Mouse (Mus musculus) left cerebral cortex, postnatal 14 days (tissue): ENCODE measurements around the gene Snrpd3. TPM values are rescaled to one million over a fixed set of nuclear protein-coding genes. Genes with fewer than 3 reads are reported as not detected.
"Not testable (repeated sequence)": the region's sequence is repeated elsewhere in the genome, so short reads cannot be mapped to it uniquely, and the experiment has no call there.

Source experiments
- DNase-seq, 2 experiments: peaks; one replicate each; pipeline ENCODE4 v3.0.0; 2021 to 2022; ENCODE audit warnings: low spot score in 2 of 2, mixed read lengths in 1 of 2
- intact Hi-C: fragments of 180-260 bp; cut with DNase I; formaldehyde crosslinking; loops from one replicate; pipeline ENCODE4 v1.15.1; 2025
- total RNA-seq, 2 experiments: library from RNA; stranded (reverse); gene quantifications; 2 replicates each; pipeline ENCODE4 v1.2.3; 2021

Gene Snrpd3
- total RNA-seq, 2 experiments from 2014 or later = 78.1 to 84.3 TPM

GRCm38 (mm10) chr10:75520581-75520980, 3.2 kb downstream of the Snrpd3 start:
- intact Hi-C loops = no loop called here
- DNase-seq = no peak

GRCm38 (mm10) chr10:75521643-75522042, 4.3 kb downstream of the Snrpd3 start:
- no peak for DNase-seq
- intact Hi-C loops = no loop called here

GRCm38 (mm10) chr10:75525450-75525849, 8.1 kb downstream of the Snrpd3 start:
- intact Hi-C loops, DNase-seq: not testable (repeated sequence)

- DNase-seq = no peak
- intact Hi-C loops = no loop called here
Measured at GRCm38 (mm10) chr10:75530322-75530721, 13.0 kb downstream of the Snrpd3 start.

- DNase-seq = no peak
Measured at GRCm38 (mm10) chr10:75531532-75532090, 14.3 kb downstream of the Snrpd3 start.

GRCm38 (mm10) chr10:75534216-75534615, 16.9 kb downstream of the Snrpd3 start:
- intact Hi-C loops = no loop called here

More at GRCm38 (mm10) chr10:75531532-75532090, 14.3 kb downstream of the Snrpd3 start:
- intact Hi-C loops = no loop called here

GRCm38 (mm10) chr10:75534934-75535333, 17.6 kb downstream of the Snrpd3 start:
- intact Hi-C loops = no loop called here

More at GRCm38 (mm10) chr10:75534216-75534615, 16.9 kb downstream of the Snrpd3 start:
- no peak for DNase-seq

GRCm38 (mm10) chr10:75535423-75535822, 18.1 kb downstream of the Snrpd3 start:
- intact Hi-C loops = no loop called here
- DNase-seq = no peak

More at GRCm38 (mm10) chr10:75534934-75535333, 17.6 kb downstream of the Snrpd3 start:
- no peak for DNase-seq

GRCm38 (mm10) chr10:75536123-75536522, 18.8 kb downstream of the Snrpd3 start:
- intact Hi-C loops = no loop called here
- no peak for DNase-seq

- DNase-seq = no peak
- intact Hi-C loops = no loop called here
Measured at GRCm38 (mm10) chr10:75547901-75548300, 30.6 kb downstream of the Snrpd3 start.

- DNase-seq = peak in 1 of 2 experiments; percentile 58
- intact Hi-C loops = no loop called here
Measured at GRCm38 (mm10) chr10:75548486-75548885, 31.1 kb downstream of the Snrpd3 start.

GRCm38 (mm10) chr10:75549886-75550285, 32.5 kb downstream of the Snrpd3 start:
- DNase-seq = no peak
- intact Hi-C loops = no loop called here

- no peak for DNase-seq
- intact Hi-C loops = no loop called here
Measured at GRCm38 (mm10) chr10:75551175-75551574, 33.8 kb downstream of the Snrpd3 start.

GRCm38 (mm10) chr10:75552106-75552505, 34.8 kb downstream of the Snrpd3 start:
- DNase-seq = no peak
- intact Hi-C loops = no loop called here

- intact Hi-C loops = no loop called here
- DNase-seq = no peak
Measured at GRCm38 (mm10) chr10:75552701-75553450, 35.5 kb downstream of the Snrpd3 start.

GRCm38 (mm10) chr10:75554090-75554489, 36.7 kb downstream of the Snrpd3 start:
- DNase-seq = no peak
- intact Hi-C loops = no loop called here

GRCm38 (mm10) chr10:75555557-75555956, 38.2 kb downstream of the Snrpd3 start:
- intact Hi-C loops = no loop called here
- DNase-seq = no peak

- intact Hi-C loops = no loop called here
- DNase-seq = peak; percentile 72 to 84
Measured at GRCm38 (mm10) chr10:75556026-75556425, 38.7 kb downstream of the Snrpd3 start.

- DNase-seq = peak; percentile 34 to 78
- intact Hi-C loops = no loop called here
Measured at GRCm38 (mm10) chr10:75558515-75558914, 41.2 kb downstream of the Snrpd3 start.

- intact Hi-C loops = no loop called here
- no peak for DNase-seq
Measured at GRCm38 (mm10) chr10:75559041-75559675, 41.8 kb downstream of the Snrpd3 start.
